Mouse (Mus musculus) embryonic facial prominence, embryonic 13.5 days (tissue): Measurements from ENCODE around the gene Rtca. TPM values are rescaled to one million over a fixed set of nuclear protein-coding genes. Genes with fewer than 3 reads are reported as not detected.

Experiments used
- ATAC-seq: fragments of 200-750 bp; cut with Nextera tagmentation; 2 replicates; pipeline ENCODE4 v1.8.0; 2017; ENCODE audit warnings: low read depth; ENCODE audit not compliant: insufficient number of reproducible peaks, insufficient read depth, low FRiP score, low TSS enrichment
- H3K27ac ChIP-seq: fragments of 300-500 bp; sonication (generic); 2 replicates; pipeline ENCODE4 v1.5.1; 2015; ENCODE audit warnings: moderate library complexity, mild to moderate bottlenecking, inconsistent platforms
- H3K27me3 ChIP-seq: fragments of 300-500 bp; sonication (generic); 2 replicates; pipeline ENCODE4 v1.6.1; 2015; ENCODE audit warnings: mild to moderate bottlenecking, inconsistent platforms
- H3K36me3 ChIP-seq: fragments of 300-500 bp; sonication (generic); 2 replicates; pipeline ENCODE4 v1.6.1; 2015; ENCODE audit warnings: mild to moderate bottlenecking, inconsistent platforms
- H3K4me1 ChIP-seq: fragments of 300-500 bp; sonication (generic); 2 replicates; pipeline ENCODE4 v1.6.1; 2015; ENCODE audit warnings: inconsistent platforms
- H3K4me2 ChIP-seq: fragments of 300-500 bp; sonication (generic); 2 replicates; pipeline ENCODE4 v1.6.1; 2015; ENCODE audit warnings: moderate library complexity, mild to moderate bottlenecking, inconsistent platforms
- H3K4me3 ChIP-seq: fragments of 300-500 bp; sonication (generic); 2 replicates; pipeline ENCODE4 v1.5.1; 2015; ENCODE audit warnings: mild to moderate bottlenecking, inconsistent platforms
- H3K9ac ChIP-seq: fragments of 300-500 bp; sonication (generic); 2 replicates; pipeline ENCODE4 v1.6.1; 2015; ENCODE audit warnings: mild to moderate bottlenecking, inconsistent platforms
- H3K9me3 ChIP-seq: fragments of 300-500 bp; sonication (generic); 2 replicates; pipeline ENCODE4 v1.6.1; 2016; ENCODE audit warnings: inconsistent platforms
- WGBS: fragments of 180-500 bp; shearing (Covaris S2); methylation state at CpG from one replicate; pipeline ENCODE4 v1.1.7; 2015; ENCODE audit warnings: mixed read lengths; 5-methylcytosine and 5-hydroxymethylcytosine counted together
- polyA plus RNA-seq: library from polyadenylated mRNA; unstranded; fragments of >200 nt; fragmentation: Nextera tagmentation; extraction: Ambion mirVana; gene quantifications from 2 replicates; pipeline ENCODE4 v1.2.1, GENCODE M21; 2015

Rtca gene
- polyA plus RNA-seq, 1 experiment from 2014 or later, result 81.2 TPM

GRCm38 (mm10) chr3:116512151-116512903 lies 4.3 kb upstream of the Rtca start:
- Histone ChIP-seq H3K27ac (no peak overlapping the region), H3K4me3 (peak overlapping the region; percentile 67), H3K4me2 (peak overlapping the region; percentile 71), H3K9ac (no peak overlapping the region), H3K36me3 (no peaks in the 10 kb centered on the region; the same call in 1 of the 2 replicates), H3K27me3 (no peaks in the 10 kb centered on the region), H3K4me1 (peaks cover 14% of the 10 kb centered on the region), H3K9me3 (no peaks in the 10 kb centered on the region)
- no peak for ATAC-seq
- WGBS, result 42% methylated on average over 12 of the region's 12 CpGs

DNA sequence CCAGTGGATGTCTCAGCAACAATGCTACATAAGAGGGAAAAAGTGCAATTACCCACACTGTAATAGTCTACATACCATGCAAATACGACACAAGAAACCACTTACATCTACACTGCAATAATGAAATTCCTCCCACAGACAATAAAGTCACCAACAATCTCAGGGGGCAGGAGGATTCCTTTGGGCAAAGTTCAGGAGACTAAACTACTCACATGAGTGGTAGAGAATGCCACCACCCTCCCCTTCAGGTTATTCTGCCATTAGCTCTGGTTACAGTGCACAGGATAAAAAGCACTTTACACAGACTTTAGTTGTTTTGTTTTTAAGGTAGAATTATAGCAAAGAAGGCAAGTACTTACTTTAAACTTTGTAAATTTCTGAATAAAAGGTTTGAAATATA lies 12.3 kb downstream of the Rtca start:
- whole genome bisulfite sequencing, result 77% methylated on average over 1 of the region's 1 CpGs

DNA sequence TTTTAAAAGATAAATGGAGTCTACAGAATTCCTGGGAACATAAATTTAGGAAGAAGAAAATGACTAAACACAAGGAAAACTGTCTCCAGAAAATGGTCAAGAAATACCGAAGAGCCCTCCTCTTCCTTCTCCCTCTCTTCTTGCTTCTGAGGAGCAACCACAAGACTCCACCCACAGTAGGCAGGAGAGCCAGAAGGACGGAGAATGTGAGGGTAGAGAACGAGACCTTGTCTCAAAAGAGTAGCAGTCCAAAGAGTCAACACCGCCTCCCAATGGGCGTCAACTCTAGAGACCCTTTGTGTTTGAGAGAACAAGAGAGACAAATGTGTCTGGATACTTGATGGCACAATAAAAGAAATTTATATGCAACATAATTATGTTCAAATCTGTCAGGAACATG lies 14.3 kb downstream of the Rtca start:
- H3K36me3 ChIP-seq, result peaks cover 85% of the 10 kb centered on the region
- no peak overlapping the region for H3K4me2 ChIP-seq
- H3K9me3 ChIP-seq, result no peaks in the 10 kb centered on the region
- H3K4me1 ChIP-seq, result no peaks in the 10 kb centered on the region
- H3K9ac ChIP-seq, result no peak overlapping the region
- no peak for ATAC-seq
- 70% methylated on average over 5 of the region's 5 CpGs for WGBS
- H3K27ac ChIP-seq, result no peak overlapping the region
- H3K27me3 ChIP-seq, result no peaks in the 10 kb centered on the region
- H3K4me3 ChIP-seq, result no peak overlapping the region

More for the DNA sequence above, 12.3 kb downstream of the Rtca start:
- Histone ChIP-seq H3K9ac (no peak overlapping the region), H3K4me2 (no peak overlapping the region), H3K27me3 (no peaks in the 10 kb centered on the region), H3K9me3 (no peaks in the 10 kb centered on the region), H3K36me3 (peaks cover 85% of the 10 kb centered on the region), H3K4me1 (no peaks in the 10 kb centered on the region), H3K27ac (no peak overlapping the region), H3K4me3 (no peak overlapping the region)
- ATAC-seq, result no peak

DNA sequence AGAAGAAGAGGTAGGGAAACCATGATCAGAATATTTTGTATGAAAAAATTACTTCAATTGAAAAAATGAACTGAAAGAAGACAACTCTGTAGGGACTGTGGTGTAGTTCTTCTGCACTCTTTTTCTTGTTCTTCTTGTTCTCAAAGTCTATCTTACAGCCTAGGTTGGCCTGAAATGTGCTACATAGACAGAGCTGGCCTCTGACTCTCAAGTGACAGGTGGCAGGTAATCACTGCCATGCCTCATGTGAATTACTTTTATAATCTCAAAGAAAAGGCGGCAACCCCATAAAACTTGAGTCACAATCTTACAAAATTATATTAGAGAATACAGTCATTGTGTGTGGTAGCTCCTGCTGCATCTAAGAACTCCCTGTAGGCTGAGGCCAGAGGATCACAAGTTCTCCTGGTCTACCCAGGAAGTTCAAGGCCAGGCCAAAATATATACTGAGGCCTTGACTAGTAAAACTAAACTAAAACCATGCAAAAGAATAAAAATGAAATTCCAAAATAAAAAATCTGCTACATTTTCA lies 16.0 kb downstream of the Rtca start:
- H3K27ac ChIP-seq, result no peak overlapping the region
- no peaks in the 10 kb centered on the region for H3K4me1 ChIP-seq
- H3K4me2 ChIP-seq, result no peak overlapping the region
- WGBS, result 85% methylated on average over 1 of the region's 1 CpGs
- H3K9ac ChIP-seq, result no peak overlapping the region
- no peaks in the 10 kb centered on the region for H3K27me3 ChIP-seq
- H3K4me3 ChIP-seq, result no peak overlapping the region
- H3K9me3 ChIP-seq, result no peaks in the 10 kb centered on the region
- no peak for ATAC-seq
- peaks cover 83% of the 10 kb centered on the region for H3K36me3 ChIP-seq

DNA sequence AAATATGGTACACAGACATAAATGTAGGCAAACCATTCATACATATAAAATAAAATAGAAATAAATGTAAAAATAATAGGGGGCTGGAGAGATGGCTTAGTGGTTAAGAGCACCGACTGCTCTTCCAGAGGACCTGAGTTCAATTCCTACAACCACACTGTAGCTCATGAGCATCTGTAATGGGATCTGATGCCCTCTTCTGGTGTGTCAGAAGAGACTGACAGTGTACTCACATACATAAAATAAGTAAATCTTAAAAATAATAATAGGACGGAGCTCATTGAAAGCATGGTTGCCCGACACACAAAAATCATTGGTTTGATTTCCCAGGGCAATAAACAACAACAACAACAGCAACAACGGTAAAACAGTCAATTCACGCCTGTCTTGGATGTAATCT lies 17.1 kb downstream of the Rtca start:
- H3K4me1 ChIP-seq, result no peaks in the 10 kb centered on the region
- no peak for ATAC-seq
- no peak overlapping the region for H3K4me3 ChIP-seq
- H3K9ac ChIP-seq, result no peak overlapping the region
- no peaks in the 10 kb centered on the region for H3K9me3 ChIP-seq
- no peak overlapping the region for H3K27ac ChIP-seq
- no peak overlapping the region for H3K4me2 ChIP-seq
- H3K27me3 ChIP-seq, result no peaks in the 10 kb centered on the region
- WGBS, result 90% methylated on average over 5 of the region's 5 CpGs
- H3K36me3 ChIP-seq, result peaks cover 84% of the 10 kb centered on the region

GRCm38 (mm10) chr3:116483271-116483670 lies 24.7 kb downstream of the Rtca start:
- H3K9ac ChIP-seq, result no peak overlapping the region
- no peaks in the 10 kb centered on the region for H3K9me3 ChIP-seq
- H3K27ac ChIP-seq, result no peak overlapping the region
- no peaks in the 10 kb centered on the region for H3K4me1 ChIP-seq
- H3K4me3 ChIP-seq, result no peak overlapping the region
- H3K27me3 ChIP-seq, result no peaks in the 10 kb centered on the region
- ATAC-seq, result no peak
- WGBS, result 82% methylated on average over 4 of the region's 4 CpGs
- H3K36me3 ChIP-seq, result peaks cover 19% of the 10 kb centered on the region
- no peak overlapping the region for H3K4me2 ChIP-seq

DNA sequence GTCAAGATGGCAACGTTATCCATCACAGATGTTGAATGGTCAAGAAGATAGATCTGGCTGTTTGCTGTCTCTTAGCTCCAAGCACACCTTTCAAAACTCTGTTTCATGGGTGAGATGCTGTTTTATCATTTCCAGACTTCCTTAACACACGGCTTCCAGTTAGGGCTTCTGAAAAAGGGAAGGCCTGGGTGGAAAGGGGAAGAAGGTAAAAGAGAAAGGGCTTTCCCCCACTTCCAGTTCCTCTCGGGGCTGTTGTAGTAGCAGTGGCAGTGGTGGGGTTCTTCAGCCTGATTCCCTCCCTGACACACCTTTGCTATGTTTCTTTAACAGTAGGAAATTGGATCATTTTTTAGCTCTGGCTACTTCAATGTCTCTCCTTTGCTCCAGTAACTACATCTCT lies 25.3 kb downstream of the Rtca start:
- Histone ChIP-seq H3K27me3 (no peaks in the 10 kb centered on the region), H3K9me3 (no peaks in the 10 kb centered on the region), H3K4me2 (no peak overlapping the region), H3K4me3 (no peak overlapping the region), H3K36me3 (peaks cover 14% of the 10 kb centered on the region), H3K9ac (no peak overlapping the region), H3K27ac (no peak overlapping the region), H3K4me1 (no peaks in the 10 kb centered on the region)
- WGBS, result 74% methylated on average over 3 of the region's 3 CpGs
- no peak for ATAC-seq

- Histone ChIP-seq H3K4me1 (peaks cover 8% of the 10 kb centered on the region; the same call in 1 of the 2 replicates), H3K9ac (no peak overlapping the region), H3K9me3 (no peaks in the 10 kb centered on the region), H3K4me3 (no peak overlapping the region), H3K36me3 (no peaks in the 10 kb centered on the region), H3K27me3 (no peaks in the 10 kb centered on the region), H3K27ac (no peak overlapping the region), H3K4me2 (no peak overlapping the region)
- ATAC-seq, result no peak
- 59% methylated on average over 5 of the region's 5 CpGs for WGBS
Measured at GRCm38 (mm10) chr3:116480937-116481336, 27.1 kb downstream of the Rtca start.

- Histone ChIP-seq H3K4me2 (no peak overlapping the region), H3K27ac (no peak overlapping the region), H3K4me1 (peaks cover 8% of the 10 kb centered on the region; the same call in 1 of the 2 replicates), H3K9me3 (no peaks in the 10 kb centered on the region), H3K4me3 (no peak overlapping the region), H3K27me3 (no peaks in the 10 kb centered on the region), H3K9ac (no peak overlapping the region), H3K36me3 (no peaks in the 10 kb centered on the region)
- 38% methylated on average over 2 of the region's 2 CpGs for WGBS
- no peak for ATAC-seq
Measured at GRCm38 (mm10) chr3:116480119-116480518, 27.9 kb downstream of the Rtca start.

DNA sequence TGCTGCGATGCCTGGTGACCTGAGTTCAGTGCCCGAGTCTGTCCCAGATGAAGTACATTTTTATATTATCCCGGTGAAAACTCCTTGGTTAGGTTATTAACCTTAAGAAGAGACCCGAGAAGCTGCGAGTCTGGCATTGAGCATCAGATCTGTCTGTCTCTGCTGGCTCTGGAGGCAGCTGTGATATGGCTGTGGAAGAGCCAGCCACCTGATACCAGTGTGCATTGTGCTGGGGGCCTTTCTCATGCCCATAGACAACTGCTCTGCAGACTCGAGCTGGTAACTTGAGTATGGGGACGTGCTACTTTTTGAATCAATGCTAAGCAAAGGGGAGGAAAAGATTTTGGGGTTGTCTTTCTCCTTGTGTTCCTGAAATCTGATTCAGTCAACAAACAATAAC lies 30.7 kb downstream of the Rtca start:
- Histone ChIP-seq H3K27ac (no peak overlapping the region), H3K27me3 (no peaks in the 10 kb centered on the region), H3K9ac (no peak overlapping the region), H3K4me3 (no peak overlapping the region), H3K4me1 (peaks cover 8% of the 10 kb centered on the region; the same call in 1 of the 2 replicates), H3K4me2 (no peak overlapping the region), H3K36me3 (no peaks in the 10 kb centered on the region), H3K9me3 (no peaks in the 10 kb centered on the region)
- 68% methylated on average over 7 of the region's 7 CpGs for WGBS
- ATAC-seq, result no peak

DNA sequence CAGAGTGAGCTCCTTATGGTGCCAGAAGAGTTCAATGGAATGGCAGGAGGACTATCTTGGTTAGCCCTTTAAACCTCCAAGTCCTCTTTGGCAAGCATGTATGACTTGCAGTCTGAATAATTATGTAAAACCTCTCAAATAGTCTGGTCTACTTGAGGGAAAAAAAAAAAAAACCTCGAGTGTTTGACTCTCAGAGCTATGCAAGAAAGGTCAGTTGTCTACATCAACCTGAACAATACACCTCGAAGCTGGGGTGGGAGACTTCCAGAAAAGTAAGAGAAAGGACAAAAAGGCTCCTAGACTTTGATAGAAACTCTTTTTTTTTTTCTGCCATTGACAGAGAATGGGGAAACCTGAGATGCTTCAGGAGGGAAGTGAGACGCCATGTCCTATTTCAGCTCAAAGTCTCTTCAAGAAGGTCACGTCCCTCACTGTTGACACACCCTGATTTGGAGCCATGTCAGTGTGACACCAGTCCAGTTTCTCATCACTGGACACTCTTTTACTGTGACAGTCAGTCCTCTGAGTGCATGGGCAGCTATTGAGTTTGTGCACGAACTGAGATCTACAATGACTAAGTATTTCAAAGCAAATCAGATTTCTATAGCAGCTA lies 31.2 kb downstream of the Rtca start:
- Histone ChIP-seq H3K36me3 (no peaks in the 10 kb centered on the region), H3K4me2 (no peak overlapping the region), H3K27me3 (no peaks in the 10 kb centered on the region), H3K4me1 (peaks cover 8% of the 10 kb centered on the region; the same call in 1 of the 2 replicates), H3K27ac (no peak overlapping the region), H3K9ac (no peak overlapping the region), H3K4me3 (no peak overlapping the region), H3K9me3 (no peaks in the 10 kb centered on the region)
- no peak for ATAC-seq
- WGBS, result 53% methylated on average over 5 of the region's 5 CpGs

GRCm38 (mm10) chr3:116474602-116475001 lies 33.4 kb downstream of the Rtca start:
- Histone ChIP-seq H3K9ac (no peak overlapping the region), H3K9me3 (no peaks in the 10 kb centered on the region), H3K27ac (no peak overlapping the region), H3K27me3 (no peaks in the 10 kb centered on the region), H3K36me3 (no peaks in the 10 kb centered on the region), H3K4me1 (peaks cover 8% of the 10 kb centered on the region; the same call in 1 of the 2 replicates), H3K4me3 (no peak overlapping the region), H3K4me2 (no peak overlapping the region)
- WGBS, result 70% methylated on average over 11 of the region's 11 CpGs
- no peak for ATAC-seq
